Mouse (Mus musculus) thymus, adult 2 months (tissue): ENCODE data around the gene Mybph.

Experiments
- CTCF ChIP-seq: fragments of 200-500 bp; IDR thresholded peaks from 2 replicates; pipeline ENCODE4 v1.5.1; 2012; ENCODE audit warnings: mild to moderate bottlenecking, control low read depth, low read length, moderate library complexity, borderline replicate concordance; ENCODE audit not compliant: control insufficient read depth, poor library complexity, insufficient read depth; ENCODE audit errors: extremely low read depth
- POLR2A ChIP-seq: fragments of 200-500 bp; IDR thresholded peaks from 2 replicates; pipeline ENCODE4 v1.6.1; 2012; ENCODE audit warnings: mild to moderate bottlenecking, low read length, control low read depth, moderate library complexity; ENCODE audit not compliant: control insufficient read depth, poor library complexity, insufficient read depth; ENCODE audit errors: extremely low read depth

GRCm38 (mm10) chr1:134230638-134231228, 37.5 kb downstream of the Mybph start:
- TF ChIP-seq CTCF, result no peak
- TF ChIP-seq POLR2A, result no peak
